Comparison of ENCODE assay signal across 1 mouse cellular context in the genomic region with DNA sequence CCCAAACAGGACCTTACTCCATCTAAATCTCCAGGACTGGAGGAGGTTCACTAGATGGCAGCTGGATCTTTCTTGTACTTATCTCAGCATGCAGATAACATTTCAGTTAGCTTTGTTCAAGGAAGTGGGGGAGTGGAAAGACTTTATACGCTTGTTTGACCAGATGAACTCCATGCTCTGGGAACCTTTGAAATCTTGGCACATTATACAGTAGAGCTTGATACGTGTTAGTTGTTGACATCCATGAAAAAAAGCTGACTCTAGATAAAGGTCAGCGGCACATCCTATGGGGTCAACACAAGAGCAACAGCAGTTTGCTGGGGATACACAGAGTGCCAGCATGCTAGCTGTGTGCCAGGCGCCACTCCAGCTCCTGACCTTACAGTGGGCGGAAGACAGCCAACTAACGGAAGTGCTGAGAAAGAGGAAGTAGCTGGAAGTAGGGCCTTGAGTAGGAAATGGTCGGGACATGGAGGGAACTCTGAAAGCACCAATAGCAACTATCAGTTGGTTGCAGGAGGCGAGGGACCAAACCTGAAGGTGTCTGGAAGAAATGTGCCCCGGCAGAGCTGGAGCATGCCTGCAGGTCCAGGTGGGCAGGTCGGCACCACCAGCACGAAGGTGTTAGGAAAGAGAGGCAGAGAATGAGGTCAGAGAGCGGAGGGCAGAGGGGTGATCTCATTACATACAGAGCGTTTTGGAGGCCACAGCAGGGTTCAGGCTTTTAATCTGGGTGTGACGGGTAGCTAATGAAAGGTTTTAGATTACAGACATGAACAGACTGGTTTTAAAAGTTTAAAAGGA.
A peak's percentile ranks its signal among the peaks of the same experiment; 100 is the strongest.
TF ChIP-seq lines count a peak whose summit lies in the region.

No protein-coding gene starts in this region.

TF ChIP-seq in MEL, 35 proteins besides CTCF, POLR2A, EP300 and RAD21 (continued from another document):
- peak; percentile 31; the same call in 1 of the 2 replicates for TF ChIP-seq SIN3A (IDR thresholded peaks at IDR 0.05; ENCODE audit: low read length)
- peak; percentile 27; the same call in 1 of the 2 replicates for TF ChIP-seq MYC (IDR thresholded peaks at IDR 0.05; ENCODE audit: low read depth, low read length)
- TF ChIP-seq USF1 (IDR thresholded peaks at IDR 0.05; ENCODE audit: low read depth, low read length) = no peak
- peak; percentile 55; the same call in 1 of the 2 replicates for TF ChIP-seq TBP (IDR thresholded peaks at IDR 0.05; ENCODE audit: low read depth, low read length)
- peak; percentile 77 for TF ChIP-seq TAL1 (IDR thresholded peaks at IDR 0.05; ENCODE audit: low read length)
- TF ChIP-seq ELF1 (IDR thresholded peaks at IDR 0.05; ENCODE audit: low read depth, low read length) = peak; percentile 55
- TF ChIP-seq HCFC1 (IDR thresholded peaks at IDR 0.05; ENCODE audit: low read depth, low read length) = peak; percentile 40; the same call in 1 of the 2 replicates
- TF ChIP-seq CHD1 (IDR thresholded peaks at IDR 0.05; ENCODE audit: low read depth, low read length) = no peak
- no peak for TF ChIP-seq MEF2A (IDR thresholded peaks at IDR 0.05; ENCODE audit: extremely low read depth, insufficient replicate concordance, low read depth, low read length, poor library complexity, severe bottlenecking)
- TF ChIP-seq MAX (IDR thresholded peaks at IDR 0.05; ENCODE audit: low read length) = 0 out of 2 replicates have a peak, but pooled peaks have one; percentile 24
- TF ChIP-seq USF2 (IDR thresholded peaks at IDR 0.05; ENCODE audit: borderline replicate concordance in 1 of 2, insufficient read depth in 1 of 2, low read depth in 1 of 2, low read length in 2 of 2) = no peak
- TF ChIP-seq CHD2 (IDR thresholded peaks at IDR 0.05; ENCODE audit: low read length) = no peak
- TF ChIP-seq MYB (IDR thresholded peaks at IDR 0.05; ENCODE audit: low read depth, low read length) = 0 out of 2 replicates have a peak, but pooled peaks have one; percentile 12
- peak; percentile 66 for TF ChIP-seq GATA1 (IDR thresholded peaks at IDR 0.05; ENCODE audit: low read depth, low read length)
- peak; percentile 56; the same call in 1 of the 2 replicates for TF ChIP-seq ETS1 (IDR thresholded peaks at IDR 0.05; ENCODE audit: low read depth, low read length)
- no peak; the same call in 1 of the 2 replicates for TF ChIP-seq MXI1 (IDR thresholded peaks at IDR 0.05; ENCODE audit: low read depth, low read length)
- TF ChIP-seq POLR2AphosphoS2 (IDR thresholded peaks at IDR 0.05; ENCODE audit: low read length) = no peak
- TF ChIP-seq ZNF384 (IDR thresholded peaks at IDR 0.05; ENCODE audit: low read depth, low read length) = no peak
- peak; percentile 66; the same call in 1 of the 2 replicates for TF ChIP-seq TCF12 (IDR thresholded peaks at IDR 0.05; ENCODE audit: low read depth, low read length)
- 0 out of 2 replicates have a peak, but pooled peaks have one; percentile 45 for TF ChIP-seq ZMIZ1 (IDR thresholded peaks at IDR 0.05; ENCODE audit: low read depth, low read length)
- no peak for TF ChIP-seq ZC3H11A (IDR thresholded peaks at IDR 0.05; ENCODE audit: low read depth, low read length)
- no peak for TF ChIP-seq E2F4 (IDR thresholded peaks at IDR 0.05; ENCODE audit: borderline replicate concordance, low read depth, low read length)
- TF ChIP-seq KAT2A (conservative IDR thresholded peaks at IDR 0.05; ENCODE audit: low read depth, low read length) = no peak
- TF ChIP-seq NRF1 (IDR thresholded peaks at IDR 0.05; ENCODE audit: insufficient read depth, low read depth, low read length, poor library complexity, severe bottlenecking) = no peak
- no peak for TF ChIP-seq JUND (IDR thresholded peaks at IDR 0.05; ENCODE audit: low read depth, low read length)
- TF ChIP-seq MAFK (IDR thresholded peaks at IDR 0.05; ENCODE audit: borderline replicate concordance, low read depth, low read length) = 0 out of 2 replicates have a peak, but pooled peaks have one; percentile 11
